Mouse (Mus musculus): ENCODE data around the gene Ppm1l.

GRCm38 (mm10) chr3:69358620-69358964 is 41.9 kb downstream of the Ppm1l start:
- TF ChIP-seq CTCF (IDR thresholded peaks at IDR 0.05; ENCODE audit: borderline replicate concordance, insufficient read depth, low read length) (no peak), POLR2A (IDR thresholded peaks at IDR 0.05; ENCODE audit: low read depth, low read length) (no peak)
